Mouse (Mus musculus) cerebellum, adult 2 months (tissue): ENCODE data around the gene Slc12a9.

Experiments used
- CTCF ChIP-seq: fragments of 200-500 bp; IDR thresholded peaks from 2 replicates; pipeline ENCODE4 v1.5.1; 2011; ENCODE audit warnings: low read depth, mild to moderate bottlenecking, control low read depth, low read length, moderate library complexity, borderline replicate concordance; ENCODE audit not compliant: insufficient read depth
- POLR2A ChIP-seq: fragments of 200-500 bp; IDR thresholded peaks from 2 replicates; pipeline ENCODE4 v1.6.1; 2011; ENCODE audit warnings: low read length, control low read depth, borderline replicate concordance; ENCODE audit not compliant: insufficient read depth

- TF ChIP-seq CTCF (no peak), POLR2A (peak; percentile 47; the same call in 1 of the 2 replicates)
Observed at GRCm38 (mm10) chr5:137338256-137338655, 4.9 kb upstream of the Slc12a9 start.
